Mouse (Mus musculus) brain, embryonic 14.5 days (tissue): ENCODE measurements at regions not wholly inside any gene's neighbourhood (a gene's known extent, or its start where the extent isn't known, plus 50 kb on each side); places are given as distances from the start of the nearest gene placed in this dataset.

ENCODE experiments used
- CTCF ChIP-seq: fragments of 200-500 bp; IDR thresholded peaks from 2 replicates; pipeline ENCODE4 v1.5.1; 2012; ENCODE audit warnings: inconsistent platforms, mild to moderate bottlenecking, moderate library complexity, borderline replicate concordance; ENCODE audit not compliant: insufficient read depth, insufficient read length; ENCODE audit errors: extremely low read depth
- POLR2A ChIP-seq: fragments of 200-500 bp; IDR thresholded peaks from 2 replicates; pipeline ENCODE4 v1.6.1; 2012; ENCODE audit warnings: mild to moderate bottlenecking, inconsistent platforms, borderline replicate concordance; ENCODE audit not compliant: poor library complexity, insufficient read depth, insufficient read length, severe bottlenecking; ENCODE audit errors: extremely low read depth

DNA sequence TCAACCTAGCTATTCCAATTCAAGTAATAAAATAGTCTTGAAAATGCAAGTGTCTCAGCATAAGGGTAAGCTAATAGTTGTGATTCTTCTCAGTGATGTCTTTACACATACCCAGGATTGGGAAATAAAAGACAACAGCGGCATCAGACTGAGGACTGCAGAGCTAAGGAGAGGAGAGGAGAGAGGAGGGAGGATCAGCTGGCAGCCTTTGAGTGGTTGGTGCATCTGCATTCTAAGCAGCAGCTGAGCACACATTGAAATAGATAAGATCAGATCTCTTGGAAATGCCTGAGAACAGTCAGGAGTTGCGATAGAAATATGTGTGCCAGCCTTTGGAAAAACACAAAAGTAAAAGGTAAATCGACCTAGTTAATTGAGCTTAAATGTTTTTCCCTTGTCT lies 480.3 kb upstream of the Mpdz start:
- TF ChIP-seq CTCF (no peak), POLR2A (no peak)
